In genomic region chr10:93190475-93191262, GRCm38 (mm10) we compare ENCODE assay signal across 9 mouse cellular contexts. TPM values are rescaled to one million over a fixed set of nuclear protein-coding genes. Genes with fewer than 3 reads are reported as not detected.
DNase-seq lines count a peak whose midpoint lies in the region; ATAC-seq and TF ChIP-seq lines count a peak whose summit lies in the region.
"Had no signal": no experiment of that assay in that cellular context is flagged by ENCODE, and none has a peak within 500 bp of the region (broad histone marks: within the 10 kb centered on the region; RNA-seq: fewer than 3 reads in every experiment).

No protein-coding gene starts in this region.

- no peak overlapping the region for H3K4me2 ChIP-seq in hindbrain, embryonic 12.5 days (replicated peaks)
- H3K4me2 ChIP-seq in hindbrain, embryonic 11.5 days (replicated peaks; ENCODE audit: low read depth, low read length) = no peak overlapping the region
- no peak overlapping the region for H3K4me2 ChIP-seq in hindbrain, embryonic 13.5 days

- H3K36me3 ChIP-seq in hindbrain, embryonic 12.5 days = 0 out of 2 replicates have a peak, but pooled peaks cover 3% of the 10 kb centered on the region
- H3K36me3 ChIP-seq in hindbrain, embryonic 11.5 days (ENCODE audit: control insufficient read depth, insufficient read depth, low read length) = no peaks in the 10 kb centered on the region
- no peaks in the 10 kb centered on the region for H3K36me3 ChIP-seq in ES-Bruce4 (ENCODE audit: control insufficient read depth, insufficient read depth, low read length, poor library complexity, severe bottlenecking)
- peaks cover 3% of the 10 kb centered on the region; the same call in 1 of the 2 replicates for H3K36me3 ChIP-seq in hindbrain, embryonic 13.5 days
- H3K36me3 ChIP-seq in macrophage (ENCODE audit: inconsistent target) = no peaks in the 10 kb centered on the region

- 0 out of 2 replicates have a peak overlapping the region, but pooled peaks have one; percentile 32 for H3K9ac ChIP-seq in hindbrain, embryonic 12.5 days
- no peak overlapping the region for H3K9ac ChIP-seq in hindbrain, embryonic 11.5 days (ENCODE audit: low read depth, low read length)
- no peak overlapping the region for H3K9ac ChIP-seq in ES-Bruce4 (ENCODE audit: low read depth, poor library complexity, severe bottlenecking)
- H3K9ac ChIP-seq in hindbrain, embryonic 13.5 days = no peak overlapping the region

- no peak overlapping the region for H3K27ac ChIP-seq in hindbrain, embryonic 12.5 days
- no peak overlapping the region for H3K27ac ChIP-seq in hindbrain, embryonic 11.5 days (ENCODE audit: low read depth, low read length)
- H3K27ac ChIP-seq in ES-Bruce4 (ENCODE audit: insufficient read depth, low read length) (peak overlapping the region; percentile 2; the same call in 1 of the 2 replicates), macrophage (peak overlapping the region; percentile 22)
- H3K27ac ChIP-seq in hindbrain, embryonic 13.5 days = peak overlapping the region; percentile 23; the same call in 1 of the 2 replicates

- no peak overlapping the region for H3K4me3 ChIP-seq in hindbrain, embryonic 12.5 days
- H3K4me3 ChIP-seq in hindbrain, embryonic 11.5 days (ENCODE audit: low read depth, low read length) = no peak overlapping the region
- H3K4me3 ChIP-seq in ES-Bruce4 (ENCODE audit: low read depth, low read length) = no peak overlapping the region
- no peak overlapping the region for H3K4me3 ChIP-seq in hindbrain, embryonic 13.5 days
- H3K4me3 ChIP-seq in macrophage (ENCODE audit: inconsistent target) = no peak overlapping the region

- TF ChIP-seq POLR2A in ES-Bruce4 (IDR thresholded peaks at IDR 0.05; ENCODE audit: insufficient read depth, low read length) = no peak

- no peak for TF ChIP-seq EP300 in ES-Bruce4 (IDR thresholded peaks at IDR 0.05; ENCODE audit: insufficient read depth, low read depth, low read length)

- no peaks in the 10 kb centered on the region for H3K27me3 ChIP-seq in hindbrain, embryonic 12.5 days
- H3K27me3 ChIP-seq in hindbrain, embryonic 11.5 days (ENCODE audit: control insufficient read depth, insufficient read depth, low read length) = no peaks in the 10 kb centered on the region
- no peaks in the 10 kb centered on the region for H3K27me3 ChIP-seq in ES-Bruce4 (ENCODE audit: control insufficient read depth, insufficient read depth, low read length, poor library complexity, severe bottlenecking)
- H3K27me3 ChIP-seq in hindbrain, embryonic 13.5 days = no peaks in the 10 kb centered on the region

- no peak for ATAC-seq in hindbrain, embryonic 12.5 days (ENCODE audit: low FRiP score)
- no peak for ATAC-seq in hindbrain, embryonic 11.5 days (ENCODE audit: low FRiP score)
- ATAC-seq in hindbrain, embryonic 13.5 days (ENCODE audit: low FRiP score) = no peak

- 80% methylated on average over 8 of the region's 8 CpGs for WGBS in hindbrain, embryonic 12.5 days
- 86% methylated on average over 8 of the region's 8 CpGs for WGBS in hindbrain, embryonic 11.5 days
- 78% methylated on average over 8 of the region's 8 CpGs for WGBS in hindbrain, embryonic 13.5 days
- WGBS in macrophage (ENCODE audit: missing documents) = 26% methylated on average over 7 of the region's 8 CpGs

- peaks cover 97% of the 10 kb centered on the region for H3K79me2 ChIP-seq in macrophage (ENCODE audit: inconsistent target)

- H3K9me3 ChIP-seq in hindbrain, embryonic 12.5 days (replicated peaks) = no peaks in the 10 kb centered on the region
- H3K9me3 ChIP-seq in hindbrain, embryonic 11.5 days (ENCODE audit: control insufficient read depth, low read length) = no peaks in the 10 kb centered on the region
- no peaks in the 10 kb centered on the region for H3K9me3 ChIP-seq in ES-Bruce4 (replicated peaks; ENCODE audit: control insufficient read depth, insufficient read depth, low read length, poor library complexity, severe bottlenecking)
- H3K9me3 ChIP-seq in hindbrain, embryonic 13.5 days = no peaks in the 10 kb centered on the region

- intact Hi-C loops in left cerebral cortex, postnatal 4 days (cut with DNase I) = no loop called here

- H3K4me1 ChIP-seq in hindbrain, embryonic 12.5 days = peaks cover 32% of the 10 kb centered on the region
- H3K4me1 ChIP-seq in hindbrain, embryonic 11.5 days (replicated peaks; ENCODE audit: control insufficient read depth, insufficient read depth, low read length) = no peaks in the 10 kb centered on the region
- peaks cover 6% of the 10 kb centered on the region for H3K4me1 ChIP-seq in ES-Bruce4 (ENCODE audit: control insufficient read depth, insufficient read depth, low read length)
- H3K4me1 ChIP-seq in hindbrain, embryonic 13.5 days (replicated peaks) = peaks cover 36% of the 10 kb centered on the region

- no peak for DNase-seq in hindbrain, embryonic 11.5 days (ENCODE audit: low spot score)
- no peak for DNase-seq in left cerebral cortex, postnatal 4 days
- no peak for DNase-seq in B cell, adult 2 months
- DNase-seq in adrenal gland, postnatal 10 days = no peak
- DNase-seq: right cerebral cortex, postnatal 4 days had no signal

- TF ChIP-seq CTCF in ES-Bruce4 (IDR thresholded peaks at IDR 0.05; ENCODE audit: low read depth, low read length) = no peak

RNA-seq across cellular contexts. Expression of gene Cdk17, which starts 30.0 kb away (rescaled TPM):
- 49.7 and 49.8 TPM in 2 replicates for polyA plus RNA-seq in hindbrain, embryonic 12.5 days (2016; fragmentation: Nextera tagmentation; extraction: Ambion mirVana)
- polyA plus RNA-seq in hindbrain, embryonic 11.5 days (2014; fragmentation: Nextera tagmentation; extraction: Ambion mirVana) = 37.3 and 44.5 TPM in 2 replicates
- polyA plus RNA-seq in ES-Bruce4 (2011; ENCODE audit: insufficient read depth, insufficient read length, low read depth, missing spikeins) (42.9 and 44.2 TPM in 2 replicates), macrophage (2018) (15.0 to 16.1 TPM (median 15.3 TPM) in 3 replicates)
- polyA plus RNA-seq in hindbrain, embryonic 13.5 days (2015; fragmentation: Nextera tagmentation; extraction: Ambion mirVana) = 40.6 and 47.8 TPM in 2 replicates
- total RNA-seq in macrophage (2018; cell fraction: chromatin; rRNA removed) = 100 to 1,000 TPM in 2 of 26 experiments, 10 to 100 TPM in 24; 29.0 to 176 (median 49.5) TPM
- total RNA-seq in macrophage (2018; cell fraction: cytosol; rRNA removed) = 10 to 100 TPM; 12.8 to 45.6 (median 16.7) TPM
- total RNA-seq in macrophage (2018; cell fraction: nucleus; rRNA removed) = 100 to 1,000 TPM in 2 of 26 experiments, 10 to 100 TPM in 24; 20.4 to 105 (median 36.0) TPM
- 100 to 1,000 TPM; 102 to 106 TPM for total RNA-seq in left cerebral cortex, postnatal 4 days (2021)
- 10 to 100 TPM; 37.3 to 38.7 TPM for total RNA-seq in adrenal gland, postnatal 10 days (2021)

Comparison
In these comparisons a context has a peak if more than half of its experiments do, and no peak if none do; other contexts are left out.
1. H3K27ac ChIP-seq: peak in ES-Bruce4 (single experiment), hindbrain, embryonic 13.5 days (single experiment) and macrophage (single experiment); none in hindbrain, embryonic 12.5 days (single experiment) and hindbrain, embryonic 11.5 days (single experiment).